Mouse (Mus musculus): ENCODE measurements around the gene Themis2.
"Not testable (repeated sequence)": the region's sequence is repeated elsewhere in the genome, so short reads cannot be mapped to it uniquely, and the experiment has no call there.

Themis2 gene

GRCm38 (mm10) chr4:132799845-132800244, 3.7 kb upstream of the Themis2 start:
- no peak for DNase-seq (ENCODE audit: low spot score in 2 of 2)

- DNase-seq (ENCODE audit: low spot score in 2 of 2), result not testable (repeated sequence)
These were observed 2.5 kb upstream of the Themis2 start for GRCm38 (mm10) chr4:132798666-132799065.

GRCm38 (mm10) chr4:132798028-132798427, 1.8 kb upstream of the Themis2 start:
- DNase-seq (ENCODE audit: low spot score in 2 of 2), result no peak

- no peak for DNase-seq (ENCODE audit: low spot score in 2 of 2)
These were observed 1.3 kb upstream of the Themis2 start for GRCm38 (mm10) chr4:132797461-132797860.

- no peak for DNase-seq (ENCODE audit: low spot score in 2 of 2)
These were observed 1.0 kb downstream of the Themis2 start for GRCm38 (mm10) chr4:132795171-132795570.

GRCm38 (mm10) chr4:132794760-132795159, 1.4 kb downstream of the Themis2 start:
- DNase-seq (ENCODE audit: low spot score in 2 of 2), result no peak

- no peak for DNase-seq (ENCODE audit: low spot score in 2 of 2)
These were observed 2.2 kb downstream of the Themis2 start for GRCm38 (mm10) chr4:132794028-132794427.

- not testable (repeated sequence) for DNase-seq (ENCODE audit: low spot score in 2 of 2)
These were observed 2.7 kb downstream of the Themis2 start for GRCm38 (mm10) chr4:132793322-132794004.

GRCm38 (mm10) chr4:132789731-132790130, 6.5 kb downstream of the Themis2 start:
- no peak for DNase-seq (ENCODE audit: low spot score in 2 of 2)

GRCm38 (mm10) chr4:132785228-132785627, 11.0 kb downstream of the Themis2 start:
- DNase-seq (ENCODE audit: low spot score in 2 of 2), result no peak

GRCm38 (mm10) chr4:132783732-132784131, 12.5 kb downstream of the Themis2 start:
- no peak for DNase-seq (ENCODE audit: low spot score in 2 of 2)

- DNase-seq (ENCODE audit: low spot score in 2 of 2), result no peak
These were observed 15.9 kb downstream of the Themis2 start for GRCm38 (mm10) chr4:132780288-132780687.

GRCm38 (mm10) chr4:132778562-132779201, 17.5 kb downstream of the Themis2 start:
- DNase-seq (ENCODE audit: low spot score in 2 of 2), result no peak

GRCm38 (mm10) chr4:132776764-132777163, 19.4 kb downstream of the Themis2 start:
- DNase-seq (ENCODE audit: low spot score in 2 of 2), result peak; percentile 54 to 74

- DNase-seq (ENCODE audit: low spot score in 2 of 2), result no peak
These were observed 21.3 kb downstream of the Themis2 start for GRCm38 (mm10) chr4:132774905-132775304.

GRCm38 (mm10) chr4:132771776-132772175, 24.4 kb downstream of the Themis2 start:
- no peak for DNase-seq (ENCODE audit: low spot score in 2 of 2)

- peak; percentile 98 for DNase-seq (ENCODE audit: low spot score in 2 of 2)
These were observed 28.0 kb downstream of the Themis2 start, which contains the start of gene Rpa2 for GRCm38 (mm10) chr4:132767914-132768876. Gene Rpa2 (plus strand): TSS chr4:132768332.

- DNase-seq (ENCODE audit: low spot score in 2 of 2), result not testable (repeated sequence)
These were observed 33.1 kb downstream of the Themis2 start for GRCm38 (mm10) chr4:132763125-132763524.

GRCm38 (mm10) chr4:132762602-132763001, 33.6 kb downstream of the Themis2 start:
- DNase-seq (ENCODE audit: low spot score in 2 of 2), result no peak

GRCm38 (mm10) chr4:132760296-132760695, 35.9 kb downstream of the Themis2 start:
- DNase-seq (ENCODE audit: low spot score in 2 of 2), result no peak

GRCm38 (mm10) chr4:132757633-132758351, 38.4 kb downstream of the Themis2 start:
- no peak for DNase-seq (ENCODE audit: low spot score in 2 of 2)
